Mouse (Mus musculus) neural tube, embryonic 12.5 days (tissue): ENCODE data around the gene Mucl3. TPM values are rescaled to one million over a fixed set of nuclear protein-coding genes. Genes with fewer than 3 reads are reported as not detected.
A peak's percentile ranks its signal among the peaks of the same experiment; 100 is the strongest.

Experiments used
- ATAC-seq: fragments of 200-750 bp; cut with Nextera tagmentation; 2 replicates; pipeline ENCODE4 v1.8.0; 2017; ENCODE audit warnings: low read depth, mild to moderate bottlenecking, moderate TSS enrichment, moderate library complexity; ENCODE audit not compliant: low FRiP score
- H3K27ac ChIP-seq: fragments of 300-500 bp; sonication (generic); 2 replicates; pipeline ENCODE4 v1.5.1; 2016
- H3K27me3 ChIP-seq: fragments of 300-500 bp; sonication (generic); replicated peaks from 2 replicates; pipeline ENCODE4 v1.6.1; 2016; ENCODE audit warnings: mild to moderate bottlenecking
- H3K36me3 ChIP-seq: fragments of 300-500 bp; sonication (generic); 2 replicates; pipeline ENCODE4 v1.6.1; 2016; ENCODE audit warnings: mild to moderate bottlenecking
- H3K4me1 ChIP-seq: fragments of 300-500 bp; sonication (generic); 2 replicates; pipeline ENCODE4 v1.6.1; 2016
- H3K4me2 ChIP-seq: fragments of 300-500 bp; sonication (generic); replicated peaks from 2 replicates; pipeline ENCODE4 v1.6.1; 2016; ENCODE audit warnings: mild to moderate bottlenecking
- H3K4me3 ChIP-seq: fragments of 300-500 bp; sonication (generic); 2 replicates; pipeline ENCODE4 v1.5.1; 2016
- H3K9ac ChIP-seq: fragments of 300-500 bp; sonication (generic); 2 replicates; pipeline ENCODE4 v1.6.1; 2016; ENCODE audit warnings: mild to moderate bottlenecking
- H3K9me3 ChIP-seq: fragments of 300-500 bp; sonication (generic); 2 replicates; pipeline ENCODE4 v1.6.1; 2016; ENCODE audit warnings: mild to moderate bottlenecking
- WGBS: fragments of 180-500 bp; shearing (Covaris S2); methylation state at CpG from one replicate; pipeline ENCODE4 v1.1.7; 2016; 5-methylcytosine and 5-hydroxymethylcytosine counted together
- polyA plus RNA-seq: library from polyadenylated mRNA; unstranded; fragments of >200 nt; fragmentation: Nextera tagmentation; extraction: Ambion mirVana; gene quantifications from 2 replicates; pipeline ENCODE4 v1.2.1, GENCODE M21; 2016

The Mucl3 gene
- polyA plus RNA-seq, 1 experiment from 2014 or later: not detected

- ATAC-seq: peak; percentile 89
- Histone ChIP-seq H3K27me3 (no peaks in the 10 kb centered on the region), H3K4me1 (peaks cover 20% of the 10 kb centered on the region), H3K4me2 (peak within 1 kb of the TSS; percentile 89), H3K9ac (peak within 1 kb of the TSS; percentile 73), H3K4me3 (peak within 1 kb of the TSS; percentile 73), H3K27ac (peak within 1 kb of the TSS; percentile 53; the same call in 1 of the 2 replicates), H3K9me3 (no peaks in the 10 kb centered on the region), H3K36me3 (peaks cover 26% of the 10 kb centered on the region)
- WGBS: under 1% methylated on average over 61 of the region's 61 CpGs
These were observed 24.0 kb upstream of the Mucl3 start, which contains the start of gene Vars2 for GRCm38 (mm10) chr17:35667334-35668065. Gene Vars2, minus strand, starts transcription at chr17:35667592.

GRCm38 (mm10) chr17:35666851-35667256, 23.4 kb upstream of the Mucl3 start:
- no peaks in the 10 kb centered on the region for H3K9me3 ChIP-seq
- peak; percentile 63 for ATAC-seq
- H3K4me1 ChIP-seq: peaks cover 20% of the 10 kb centered on the region
- peak overlapping the region; percentile 89 for H3K4me2 ChIP-seq
- peak overlapping the region; percentile 73 for H3K9ac ChIP-seq
- 5% methylated on average over 13 of the region's 13 CpGs for WGBS
- H3K27me3 ChIP-seq: no peaks in the 10 kb centered on the region
- H3K27ac ChIP-seq: 0 out of 2 replicates have a peak overlapping the region, but pooled peaks have one; percentile 29
- peak overlapping the region; percentile 73 for H3K4me3 ChIP-seq
- peaks cover 29% of the 10 kb centered on the region for H3K36me3 ChIP-seq

GRCm38 (mm10) chr17:35665957-35666515, 22.5 kb upstream of the Mucl3 start:
- Histone ChIP-seq H3K36me3 (peaks cover 37% of the 10 kb centered on the region), H3K4me3 (no peak overlapping the region), H3K4me1 (peaks cover 20% of the 10 kb centered on the region), H3K4me2 (peak overlapping the region; percentile 89; the same call in 1 of the 2 replicates), H3K27ac (no peak overlapping the region), H3K27me3 (no peaks in the 10 kb centered on the region), H3K9ac (0 out of 2 replicates have a peak overlapping the region, but pooled peaks have one; percentile 73), H3K9me3 (no peaks in the 10 kb centered on the region)
- ATAC-seq: no peak
- 83% methylated on average over 17 of the region's 17 CpGs for WGBS

- peaks cover 33% of the 10 kb centered on the region for H3K36me3 ChIP-seq
- no peak overlapping the region for H3K9ac ChIP-seq
- H3K9me3 ChIP-seq: no peaks in the 10 kb centered on the region
- H3K4me1 ChIP-seq: no peaks in the 10 kb centered on the region
- no peaks in the 10 kb centered on the region for H3K27me3 ChIP-seq
- ATAC-seq: no peak
- H3K4me2 ChIP-seq: no peak overlapping the region
- WGBS: 86% methylated on average over 2 of the region's 2 CpGs
- no peak overlapping the region for H3K4me3 ChIP-seq
- no peak overlapping the region for H3K27ac ChIP-seq
These were observed 9.6 kb upstream of the Mucl3 start for GRCm38 (mm10) chr17:35653086-35653485.

GRCm38 (mm10) chr17:35649429-35649828, 5.9 kb upstream of the Mucl3 start:
- H3K4me3 ChIP-seq: no peak overlapping the region
- H3K27me3 ChIP-seq: no peaks in the 10 kb centered on the region
- no peak overlapping the region for H3K4me2 ChIP-seq
- H3K9me3 ChIP-seq: no peaks in the 10 kb centered on the region
- H3K36me3 ChIP-seq: no peaks in the 10 kb centered on the region
- no peaks in the 10 kb centered on the region for H3K4me1 ChIP-seq
- ATAC-seq: no peak
- no peak overlapping the region for H3K9ac ChIP-seq
- no peak overlapping the region for H3K27ac ChIP-seq
- WGBS: 75% methylated on average over 2 of the region's 2 CpGs

GRCm38 (mm10) chr17:35639352-35639751, 4.1 kb downstream of the Mucl3 start:
- Histone ChIP-seq H3K9me3 (no peaks in the 10 kb centered on the region), H3K4me3 (no peak overlapping the region), H3K27me3 (0 out of 2 replicates have a peak, but pooled peaks cover 2% of the 10 kb centered on the region), H3K4me2 (0 out of 2 replicates have a peak overlapping the region, but pooled peaks have one; percentile 36), H3K4me1 (no peaks in the 10 kb centered on the region), H3K36me3 (no peaks in the 10 kb centered on the region), H3K9ac (no peak overlapping the region), H3K27ac (no peak overlapping the region)
- 87% methylated on average over 6 of the region's 6 CpGs for WGBS
- no peak for ATAC-seq

- Histone ChIP-seq H3K9me3 (no peaks in the 10 kb centered on the region), H3K27me3 (no peaks in the 10 kb centered on the region), H3K9ac (no peak overlapping the region), H3K4me1 (no peaks in the 10 kb centered on the region), H3K36me3 (no peaks in the 10 kb centered on the region), H3K4me3 (peak overlapping the region; percentile 11), H3K4me2 (peak overlapping the region; percentile 36; the same call in 1 of the 2 replicates), H3K27ac (no peak overlapping the region)
- ATAC-seq: peak; percentile 78; the same call in 1 of the 2 replicates
- 30% methylated on average over 14 of the region's 14 CpGs for WGBS
These were observed 4.9 kb downstream of the Mucl3 start for GRCm38 (mm10) chr17:35638475-35639190.

- no peaks in the 10 kb centered on the region for H3K4me1 ChIP-seq
- H3K4me3 ChIP-seq: no peak overlapping the region
- no peak overlapping the region for H3K27ac ChIP-seq
- no peaks in the 10 kb centered on the region for H3K27me3 ChIP-seq
- WGBS: 41% methylated on average over 5 of the region's 5 CpGs
- ATAC-seq: no peak; the same call in 1 of the 2 replicates
- H3K9ac ChIP-seq: no peak overlapping the region
- H3K4me2 ChIP-seq: no peak overlapping the region
- H3K36me3 ChIP-seq: no peaks in the 10 kb centered on the region
- H3K9me3 ChIP-seq: no peaks in the 10 kb centered on the region
These were observed 7.1 kb downstream of the Mucl3 start for GRCm38 (mm10) chr17:35636363-35636762.

- peak overlapping the region; percentile 9; the same call in 1 of the 2 replicates for H3K4me3 ChIP-seq
- H3K4me2 ChIP-seq: peak overlapping the region; percentile 57
- H3K27me3 ChIP-seq: no peaks in the 10 kb centered on the region
- H3K9me3 ChIP-seq: no peaks in the 10 kb centered on the region
- 3% methylated on average over 15 of the region's 15 CpGs for WGBS
- no peaks in the 10 kb centered on the region for H3K36me3 ChIP-seq
- no peaks in the 10 kb centered on the region for H3K4me1 ChIP-seq
- H3K9ac ChIP-seq: peak overlapping the region; percentile 10; the same call in 1 of the 2 replicates
- H3K27ac ChIP-seq: no peak overlapping the region
- peak; percentile 25; the same call in 1 of the 2 replicates for ATAC-seq
These were observed 7.8 kb downstream of the Mucl3 start for GRCm38 (mm10) chr17:35635699-35636111.

GRCm38 (mm10) chr17:35635202-35635601, 8.3 kb downstream of the Mucl3 start:
- WGBS: 75% methylated on average over 3 of the region's 3 CpGs
- no peak for ATAC-seq
- H3K27me3 ChIP-seq: no peaks in the 10 kb centered on the region
- no peak overlapping the region for H3K4me3 ChIP-seq
- H3K4me1 ChIP-seq: no peaks in the 10 kb centered on the region
- no peak overlapping the region for H3K27ac ChIP-seq
- H3K9me3 ChIP-seq: no peaks in the 10 kb centered on the region
- no peak overlapping the region for H3K4me2 ChIP-seq
- H3K9ac ChIP-seq: no peak overlapping the region
- H3K36me3 ChIP-seq: no peaks in the 10 kb centered on the region

GRCm38 (mm10) chr17:35633992-35634391, 9.5 kb downstream of the Mucl3 start:
- H3K9ac ChIP-seq: no peak overlapping the region
- no peaks in the 10 kb centered on the region for H3K27me3 ChIP-seq
- H3K9me3 ChIP-seq: no peaks in the 10 kb centered on the region
- WGBS: 19% methylated on average over 1 of the region's 1 CpGs
- H3K36me3 ChIP-seq: no peaks in the 10 kb centered on the region
- no peak overlapping the region for H3K4me2 ChIP-seq
- no peak overlapping the region for H3K4me3 ChIP-seq
- H3K27ac ChIP-seq: no peak overlapping the region
- no peaks in the 10 kb centered on the region for H3K4me1 ChIP-seq
- ATAC-seq: no peak

GRCm38 (mm10) chr17:35626537-35626936, 17.0 kb downstream of the Mucl3 start, which contains the start of gene Gm9573:
Gene Gm9573, minus strand, starts transcription at chr17:35626637.
- H3K36me3 ChIP-seq: no peaks in the 10 kb centered on the region
- WGBS: 89% methylated on average over 7 of the region's 7 CpGs
- H3K4me3 ChIP-seq: no peak within 1 kb of the TSS
- no peak within 1 kb of the TSS for H3K4me2 ChIP-seq
- ATAC-seq: no peak
- H3K27me3 ChIP-seq: no peaks in the 10 kb centered on the region
- H3K4me1 ChIP-seq: no peaks in the 10 kb centered on the region
- H3K27ac ChIP-seq: no peak within 1 kb of the TSS
- H3K9ac ChIP-seq: no peak within 1 kb of the TSS
- no peaks in the 10 kb centered on the region for H3K9me3 ChIP-seq
